Mouse (Mus musculus) kidney, postnatal 0 days (tissue): ENCODE data around the gene Fbxo3. TPM values are rescaled to one million over a fixed set of nuclear protein-coding genes. Genes with fewer than 3 reads are reported as not detected.

Experiments used
- polyA plus RNA-seq: library from polyadenylated mRNA; unstranded; fragments of >200 nt; fragmentation: Nextera tagmentation; extraction: Ambion mirVana; gene quantifications from 2 replicates; pipeline ENCODE4 v1.2.1, GENCODE M21; 2015

The Fbxo3 gene
- polyA plus RNA-seq, 1 experiment from 2014 or later: 49.0 TPM

Other genes with a start within 250 kb of the Fbxo3 start
- gene Caprin1, start 230.1 kb upstream of the Fbxo3 start, polyA plus RNA-seq: 206 and 215 TPM in 2 replicates
- 34.1 and 43.7 TPM in 2 replicates for gene Lmo2, start 69.7 kb upstream of the Fbxo3 start, polyA plus RNA-seq
- gene 4931422A03Rik, start 640 bp downstream of the Fbxo3 start, polyA plus RNA-seq: 1.3 and 1.4 TPM in 2 replicates
- gene Gm10912, start 38.1 kb downstream of the Fbxo3 start, polyA plus RNA-seq: not detected in 2 replicates
- gene Gm10799, start 40.8 kb downstream of the Fbxo3 start, polyA plus RNA-seq: not detected in 2 replicates
- 10.7 and 11.6 TPM in 2 replicates for gene Cd59b, start 42.1 kb downstream of the Fbxo3 start, polyA plus RNA-seq
- 67.0 and 70.8 TPM in 2 replicates for gene Cd59a, start 68.1 kb downstream of the Fbxo3 start, polyA plus RNA-seq
- gene A930018P22Rik, start 95.0 kb downstream of the Fbxo3 start, polyA plus RNA-seq: 0.17 and 0.29 TPM in 2 replicates